Mouse (Mus musculus): ENCODE results near the gene Mgarp. TPM values are rescaled to one million over a fixed set of nuclear protein-coding genes. Genes with fewer than 3 reads are reported as not detected.

Gene Mgarp
- polyA plus RNA-seq, 1 experiment from 2014 or later = 0.59 TPM

GRCm38 (mm10) chr3:51417485-51417884 is 20.9 kb upstream of the Mgarp start:
- Histone ChIP-seq H3K36me3 (ENCODE audit: control insufficient read depth, insufficient read depth) (no peaks in the 10 kb centered on the region), H3K4me3 (ENCODE audit: low read depth, low read length) (peak overlapping the region; percentile 93), H3K9me3 (ENCODE audit: control insufficient read depth) (no peaks in the 10 kb centered on the region), H3K4me2 (replicated peaks; ENCODE audit: low read depth) (peak overlapping the region; percentile 77), H3K4me1 (replicated peaks; ENCODE audit: control insufficient read depth, insufficient read depth, low read length) (peaks cover 13% of the 10 kb centered on the region; the same call in 1 of the 2 replicates), H3K27ac (ENCODE audit: low read depth, low read length) (no peak overlapping the region), H3K27me3 (replicated peaks; ENCODE audit: control insufficient read depth, insufficient read depth, low read length) (no peaks in the 10 kb centered on the region), H3K9ac (ENCODE audit: low read depth, low read length) (peak overlapping the region; percentile 98; the same call in 1 of the 2 replicates)
- ATAC-seq = no peak
- TF ChIP-seq CTCF (IDR thresholded peaks at IDR 0.05; ENCODE audit: low read depth) = peak; percentile 28; the same call in 1 of the 2 replicates
- WGBS = 43% methylated on average over 2 of the region's 2 CpGs

- H3K9me3 ChIP-seq (ENCODE audit: control insufficient read depth) = no peaks in the 10 kb centered on the region
- peak overlapping the region; percentile 93 for H3K4me3 ChIP-seq (ENCODE audit: low read depth, low read length)
- peaks cover 13% of the 10 kb centered on the region; the same call in 1 of the 2 replicates for H3K4me1 ChIP-seq (replicated peaks; ENCODE audit: control insufficient read depth, insufficient read depth, low read length)
- H3K27ac ChIP-seq (ENCODE audit: low read depth, low read length) = peak overlapping the region; percentile 96; the same call in 1 of the 2 replicates
- ATAC-seq = no peak
- H3K36me3 ChIP-seq (ENCODE audit: control insufficient read depth, insufficient read depth) = no peaks in the 10 kb centered on the region
- no peaks in the 10 kb centered on the region for H3K27me3 ChIP-seq (replicated peaks; ENCODE audit: control insufficient read depth, insufficient read depth, low read length)
- H3K9ac ChIP-seq (ENCODE audit: low read depth, low read length) = peak overlapping the region; percentile 98
- peak overlapping the region; percentile 77 for H3K4me2 ChIP-seq (replicated peaks; ENCODE audit: low read depth)
- no peak for TF ChIP-seq CTCF (IDR thresholded peaks at IDR 0.05; ENCODE audit: low read depth)
- WGBS = 6% methylated on average over 8 of the region's 8 CpGs
These were observed 20.6 kb upstream of the Mgarp start for GRCm38 (mm10) chr3:51417135-51417458.

GRCm38 (mm10) chr3:51416364-51417134 is 20.0 kb upstream of the Mgarp start:
- Histone ChIP-seq H3K9ac (ENCODE audit: low read depth, low read length) (peak overlapping the region; percentile 98), H3K4me1 (replicated peaks; ENCODE audit: control insufficient read depth, insufficient read depth, low read length) (peaks cover 13% of the 10 kb centered on the region; the same call in 1 of the 2 replicates), H3K27ac (ENCODE audit: low read depth, low read length) (peak overlapping the region; percentile 96), H3K27me3 (replicated peaks; ENCODE audit: control insufficient read depth, insufficient read depth, low read length) (no peaks in the 10 kb centered on the region), H3K4me2 (replicated peaks; ENCODE audit: low read depth) (peak overlapping the region; percentile 77), H3K4me3 (ENCODE audit: low read depth, low read length) (peak overlapping the region; percentile 93), H3K9me3 (ENCODE audit: control insufficient read depth) (no peaks in the 10 kb centered on the region), H3K36me3 (ENCODE audit: control insufficient read depth, insufficient read depth) (no peaks in the 10 kb centered on the region)
- peak; percentile 44 for ATAC-seq
- no peak for TF ChIP-seq CTCF (IDR thresholded peaks at IDR 0.05; ENCODE audit: low read depth)
- WGBS = 1% methylated on average over 52 of the region's 68 CpGs

GRCm38 (mm10) chr3:51416073-51416363 is 19.5 kb upstream of the Mgarp start:
- Histone ChIP-seq H3K36me3 (ENCODE audit: control insufficient read depth, insufficient read depth) (no peaks in the 10 kb centered on the region), H3K27me3 (replicated peaks; ENCODE audit: control insufficient read depth, insufficient read depth, low read length) (no peaks in the 10 kb centered on the region), H3K4me1 (replicated peaks; ENCODE audit: control insufficient read depth, insufficient read depth, low read length) (peaks cover 13% of the 10 kb centered on the region; the same call in 1 of the 2 replicates), H3K9me3 (ENCODE audit: control insufficient read depth) (no peaks in the 10 kb centered on the region), H3K4me2 (replicated peaks; ENCODE audit: low read depth) (peak overlapping the region; percentile 77), H3K27ac (ENCODE audit: low read depth, low read length) (peak overlapping the region; percentile 96), H3K9ac (ENCODE audit: low read depth, low read length) (peak overlapping the region; percentile 98), H3K4me3 (ENCODE audit: low read depth, low read length) (peak overlapping the region; percentile 93)
- WGBS = 1% methylated on average over 15 of the region's 30 CpGs
- peak; percentile 58 for ATAC-seq
- no peak for TF ChIP-seq CTCF (IDR thresholded peaks at IDR 0.05; ENCODE audit: low read depth)

GRCm38 (mm10) chr3:51415098-51416072 is 18.8 kb upstream of the Mgarp start, which contains the start of gene Naa15:
Naa15 (plus strand) TSS chr3:51415148.
- WGBS = 2% methylated on average over 43 of the region's 43 CpGs
- peak; percentile 84 for ATAC-seq
- TF ChIP-seq CTCF (IDR thresholded peaks at IDR 0.05; ENCODE audit: low read depth) = no peak
- Histone ChIP-seq H3K27me3 (replicated peaks; ENCODE audit: control insufficient read depth, insufficient read depth, low read length) (no peaks in the 10 kb centered on the region), H3K4me2 (replicated peaks; ENCODE audit: low read depth) (peak within 1 kb of the TSS; percentile 77), H3K9me3 (ENCODE audit: control insufficient read depth) (no peaks in the 10 kb centered on the region), H3K4me1 (replicated peaks; ENCODE audit: control insufficient read depth, insufficient read depth, low read length) (peaks cover 13% of the 10 kb centered on the region; the same call in 1 of the 2 replicates), H3K4me3 (ENCODE audit: low read depth, low read length) (peak within 1 kb of the TSS; percentile 93), H3K9ac (ENCODE audit: low read depth, low read length) (peak within 1 kb of the TSS; percentile 98), H3K27ac (ENCODE audit: low read depth, low read length) (peak within 1 kb of the TSS; percentile 96), H3K36me3 (ENCODE audit: control insufficient read depth, insufficient read depth) (no peaks in the 10 kb centered on the region)

GRCm38 (mm10) chr3:51413276-51413675 is 16.7 kb upstream of the Mgarp start:
- Histone ChIP-seq H3K9me3 (ENCODE audit: control insufficient read depth) (no peaks in the 10 kb centered on the region), H3K36me3 (ENCODE audit: control insufficient read depth, insufficient read depth) (no peaks in the 10 kb centered on the region), H3K27me3 (replicated peaks; ENCODE audit: control insufficient read depth, insufficient read depth, low read length) (no peaks in the 10 kb centered on the region), H3K27ac (ENCODE audit: low read depth, low read length) (peak overlapping the region; percentile 68; the same call in 1 of the 2 replicates), H3K4me3 (ENCODE audit: low read depth, low read length) (no peak overlapping the region), H3K4me1 (replicated peaks; ENCODE audit: control insufficient read depth, insufficient read depth, low read length) (peaks cover 10% of the 10 kb centered on the region; the same call in 1 of the 2 replicates), H3K4me2 (replicated peaks; ENCODE audit: low read depth) (no peak overlapping the region), H3K9ac (ENCODE audit: low read depth, low read length) (no peak overlapping the region)
- WGBS = 25% methylated on average over 1 of the region's 1 CpGs
- peak; percentile 55 for ATAC-seq
- no peak for TF ChIP-seq CTCF (IDR thresholded peaks at IDR 0.05; ENCODE audit: low read depth)
